Mouse (Mus musculus): ENCODE data around the gene Mtmr4. TPM values are rescaled to one million over a fixed set of nuclear protein-coding genes. Genes with fewer than 3 reads are reported as not detected.

The Mtmr4 gene
- 45.5 and 59.7 TPM in 2 replicates for polyA plus RNA-seq (2014; fragmentation: Nextera tagmentation; extraction: Ambion mirVana)

DNA sequence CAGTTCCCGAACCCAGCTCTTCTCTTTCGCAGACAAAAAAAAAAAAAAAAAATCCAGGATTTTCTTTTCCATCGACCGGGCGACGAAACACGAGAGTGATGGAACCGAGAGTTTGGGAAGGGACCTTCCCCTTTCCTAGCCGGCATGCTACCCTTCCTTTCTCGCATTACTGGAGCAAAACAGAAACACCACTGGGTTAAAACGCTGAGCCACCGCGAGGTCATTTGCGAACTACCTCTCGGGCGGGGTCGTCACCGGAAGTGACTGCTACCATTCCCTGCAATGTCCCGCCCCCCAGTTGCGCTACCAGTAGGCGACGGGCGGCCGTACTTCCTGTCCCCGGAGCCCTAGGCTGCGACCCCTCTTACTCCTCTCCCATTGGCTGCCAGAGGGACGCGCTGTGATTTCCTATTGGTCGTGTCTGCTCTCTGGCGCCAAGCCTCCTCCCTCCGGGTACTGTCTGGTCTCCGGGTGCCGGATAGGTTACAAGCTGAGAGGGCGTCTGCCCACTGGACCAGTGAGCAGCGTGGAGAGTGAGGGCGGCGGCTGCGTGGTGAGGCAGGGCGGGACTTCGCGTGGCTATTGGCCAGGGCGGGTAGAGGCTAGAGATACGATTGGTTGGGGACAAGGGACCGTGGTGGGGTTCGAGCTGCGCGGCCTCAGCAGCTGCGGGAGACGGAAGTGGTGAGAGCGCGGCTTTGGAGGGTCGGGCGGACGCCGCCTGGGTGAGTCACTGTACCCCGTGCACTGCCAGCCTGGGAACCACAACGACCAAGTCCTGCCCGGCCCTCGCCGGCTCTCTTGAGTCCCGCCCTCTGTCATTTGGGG is at the start of gene Mtmr4:
Gene Mtmr4, plus strand, starts transcription at position 637 of the 828 bp plus-strand sequence.
- H3K4me1 ChIP-seq (ENCODE audit: control insufficient read depth, insufficient read depth, low read length): peaks cover 17% of the 10 kb centered on the region
- peak; percentile 97 for ATAC-seq

GRCm38 (mm10) chr11:87542285-87542684 is 49.7 kb upstream of the Mtmr4 start:
- ATAC-seq: no peak
- Histone ChIP-seq H3K36me3 (ENCODE audit: control insufficient read depth, insufficient read depth, low read length) (no peaks in the 10 kb centered on the region), H3K27ac (ENCODE audit: low read depth, low read length) (no peak overlapping the region), H3K4me3 (ENCODE audit: low read depth, low read length) (no peak overlapping the region), H3K4me2 (ENCODE audit: low read length) (no peak overlapping the region), H3K9ac (ENCODE audit: low read length) (no peak overlapping the region), H3K4me1 (ENCODE audit: control insufficient read depth, insufficient read depth, low read length) (no peaks in the 10 kb centered on the region), H3K27me3 (replicated peaks; ENCODE audit: control insufficient read depth, insufficient read depth, low read length) (no peaks in the 10 kb centered on the region), H3K9me3 (replicated peaks; ENCODE audit: control insufficient read depth, low read length) (no peaks in the 10 kb centered on the region)
- no peak for DNase-seq (ENCODE audit: low spot score)
- 43% methylated on average over 8 of the region's 8 CpGs for whole genome bisulfite sequencing

More for the DNA sequence above, at the start of gene Mtmr4:
- Histone ChIP-seq H3K4me3 (ENCODE audit: low read depth, low read length) (peak within 1 kb of the TSS; percentile 78), H3K27me3 (replicated peaks; ENCODE audit: control insufficient read depth, insufficient read depth, low read length) (no peaks in the 10 kb centered on the region), H3K9ac (ENCODE audit: low read length) (peak within 1 kb of the TSS; percentile 90), H3K36me3 (ENCODE audit: control insufficient read depth, insufficient read depth, low read length) (peaks cover 3% of the 10 kb centered on the region; the same call in 1 of the 2 replicates), H3K9me3 (replicated peaks; ENCODE audit: control insufficient read depth, low read length) (no peaks in the 10 kb centered on the region), H3K27ac (ENCODE audit: low read depth, low read length) (peak within 1 kb of the TSS; percentile 93), H3K4me2 (ENCODE audit: low read length) (peak within 1 kb of the TSS; percentile 92)
- WGBS: under 1% methylated on average over 55 of the region's 61 CpGs
- peak; percentile 100 for DNase-seq (ENCODE audit: low spot score)

GRCm38 (mm10) chr11:87542906-87543305 is 49.1 kb upstream of the Mtmr4 start:
- Histone ChIP-seq H3K36me3 (ENCODE audit: control insufficient read depth, insufficient read depth, low read length) (no peaks in the 10 kb centered on the region), H3K27ac (ENCODE audit: low read depth, low read length) (no peak overlapping the region), H3K4me3 (ENCODE audit: low read depth, low read length) (no peak overlapping the region), H3K4me1 (ENCODE audit: control insufficient read depth, insufficient read depth, low read length) (no peaks in the 10 kb centered on the region), H3K4me2 (ENCODE audit: low read length) (no peak overlapping the region), H3K9me3 (replicated peaks; ENCODE audit: control insufficient read depth, low read length) (no peaks in the 10 kb centered on the region), H3K27me3 (replicated peaks; ENCODE audit: control insufficient read depth, insufficient read depth, low read length) (no peaks in the 10 kb centered on the region), H3K9ac (ENCODE audit: low read length) (no peak overlapping the region)
- no peak for DNase-seq (ENCODE audit: low spot score)
- WGBS: 54% methylated on average over 3 of the region's 3 CpGs
- no peak for ATAC-seq

DNA sequence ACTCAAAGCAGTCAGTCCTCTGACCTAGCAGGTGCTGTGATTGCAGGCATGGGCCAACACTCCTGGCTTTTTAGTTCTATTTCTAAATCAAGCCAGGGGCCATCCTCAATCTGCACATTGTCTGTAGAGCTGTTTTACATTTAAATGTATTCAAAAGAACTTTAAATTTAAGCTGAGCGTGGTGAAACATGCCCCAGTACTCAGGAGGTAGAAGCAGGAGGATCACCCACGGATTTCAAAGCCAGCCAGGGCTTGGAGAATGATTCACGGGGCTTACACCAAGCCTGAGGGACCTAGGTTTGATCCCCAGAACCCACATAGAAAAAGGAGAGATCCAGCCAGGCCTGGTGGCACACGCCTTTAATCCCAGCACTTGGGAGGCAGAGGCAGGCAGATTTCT is 38.6 kb upstream of the Mtmr4 start:
- Histone ChIP-seq H3K36me3 (ENCODE audit: control insufficient read depth, insufficient read depth, low read length) (no peaks in the 10 kb centered on the region), H3K27ac (ENCODE audit: low read depth, low read length) (no peak overlapping the region), H3K4me2 (ENCODE audit: low read length) (no peak overlapping the region), H3K9me3 (replicated peaks; ENCODE audit: control insufficient read depth, low read length) (no peaks in the 10 kb centered on the region), H3K9ac (ENCODE audit: low read length) (no peak overlapping the region), H3K27me3 (replicated peaks; ENCODE audit: control insufficient read depth, insufficient read depth, low read length) (no peaks in the 10 kb centered on the region), H3K4me1 (ENCODE audit: control insufficient read depth, insufficient read depth, low read length) (no peaks in the 10 kb centered on the region), H3K4me3 (ENCODE audit: low read depth, low read length) (no peak overlapping the region)
- no peak for ATAC-seq
- DNase-seq (ENCODE audit: low spot score): no peak
- 84% methylated on average over 4 of the region's 4 CpGs for WGBS

DNA sequence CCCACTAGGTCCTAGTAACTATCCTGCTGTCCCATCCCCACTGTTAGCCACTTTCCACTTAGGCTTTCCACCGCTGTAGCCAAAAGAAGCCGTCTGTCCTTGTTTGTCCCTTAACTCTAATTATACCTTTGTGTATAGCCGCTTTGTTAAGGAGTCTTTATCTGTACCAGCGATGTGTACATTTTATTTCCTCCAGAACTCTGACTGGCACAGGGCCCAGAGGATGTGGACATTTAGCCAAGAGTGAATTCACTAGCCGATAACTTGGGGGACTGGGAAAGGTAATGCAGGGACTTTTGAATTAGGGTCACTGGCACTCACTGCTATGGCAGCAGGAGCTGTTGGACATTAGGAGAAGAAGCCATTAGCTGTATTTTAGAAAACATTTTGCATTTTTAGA is 37.6 kb upstream of the Mtmr4 start:
- Histone ChIP-seq H3K4me2 (ENCODE audit: low read length) (no peak overlapping the region), H3K27me3 (replicated peaks; ENCODE audit: control insufficient read depth, insufficient read depth, low read length) (no peaks in the 10 kb centered on the region), H3K9me3 (replicated peaks; ENCODE audit: control insufficient read depth, low read length) (no peaks in the 10 kb centered on the region), H3K4me1 (ENCODE audit: control insufficient read depth, insufficient read depth, low read length) (no peaks in the 10 kb centered on the region), H3K4me3 (ENCODE audit: low read depth, low read length) (no peak overlapping the region), H3K9ac (ENCODE audit: low read length) (no peak overlapping the region), H3K27ac (ENCODE audit: low read depth, low read length) (no peak overlapping the region), H3K36me3 (ENCODE audit: control insufficient read depth, insufficient read depth, low read length) (no peaks in the 10 kb centered on the region)
- ATAC-seq (no peak), DNase-seq (ENCODE audit: low spot score) (no peak)
- 37% methylated on average over 5 of the region's 5 CpGs for WGBS

GRCm38 (mm10) chr11:87555106-87555703 is 36.8 kb upstream of the Mtmr4 start:
- Histone ChIP-seq H3K4me3 (ENCODE audit: low read depth, low read length) (no peak overlapping the region), H3K4me2 (ENCODE audit: low read length) (no peak overlapping the region), H3K9ac (ENCODE audit: low read length) (no peak overlapping the region), H3K27me3 (replicated peaks; ENCODE audit: control insufficient read depth, insufficient read depth, low read length) (no peaks in the 10 kb centered on the region), H3K4me1 (ENCODE audit: control insufficient read depth, insufficient read depth, low read length) (no peaks in the 10 kb centered on the region), H3K27ac (ENCODE audit: low read depth, low read length) (no peak overlapping the region), H3K36me3 (ENCODE audit: control insufficient read depth, insufficient read depth, low read length) (no peaks in the 10 kb centered on the region), H3K9me3 (replicated peaks; ENCODE audit: control insufficient read depth, low read length) (no peaks in the 10 kb centered on the region)
- ATAC-seq (no peak), DNase-seq (ENCODE audit: low spot score) (no peak)
- 41% methylated on average over 2 of the region's 2 CpGs for WGBS

- H3K4me2 ChIP-seq (ENCODE audit: low read length): no peak overlapping the region
- H3K9me3 ChIP-seq (replicated peaks; ENCODE audit: control insufficient read depth, low read length): no peaks in the 10 kb centered on the region
- no peak for DNase-seq (ENCODE audit: low spot score)
These were observed 30.8 kb upstream of the Mtmr4 start for GRCm38 (mm10) chr11:87561208-87561607.

DNA sequence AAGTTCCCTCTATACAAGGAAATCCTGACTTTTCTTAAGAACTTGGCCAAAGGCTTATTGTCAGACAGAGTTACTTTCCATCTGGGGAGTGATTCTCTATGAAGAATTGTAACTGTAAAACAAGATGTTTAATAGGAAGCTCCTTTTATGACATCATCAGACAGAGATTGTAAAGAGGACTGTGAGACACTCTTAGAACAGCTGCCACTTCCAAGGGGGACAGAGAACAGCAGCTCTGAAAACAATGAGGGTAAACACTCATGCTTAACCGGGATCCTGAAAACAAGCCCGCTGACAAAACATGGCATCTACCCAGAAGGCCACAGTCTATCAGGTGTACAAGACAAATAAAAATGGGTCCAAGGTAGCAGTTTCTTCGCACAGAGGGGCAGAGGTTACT is 25.5 kb upstream of the Mtmr4 start, which contains the start of gene Gm11492:
Gene Gm11492, plus strand, starts transcription at position 153 of the 400 bp plus-strand sequence.
- ATAC-seq (no peak), DNase-seq (ENCODE audit: low spot score) (no peak)
- Histone ChIP-seq H3K27ac (ENCODE audit: low read depth, low read length) (no peak within 1 kb of the TSS), H3K27me3 (replicated peaks; ENCODE audit: control insufficient read depth, insufficient read depth, low read length) (no peaks in the 10 kb centered on the region), H3K9ac (ENCODE audit: low read length) (no peak within 1 kb of the TSS), H3K4me2 (ENCODE audit: low read length) (no peak within 1 kb of the TSS), H3K4me3 (ENCODE audit: low read depth, low read length) (no peak within 1 kb of the TSS), H3K4me1 (ENCODE audit: control insufficient read depth, insufficient read depth, low read length) (no peaks in the 10 kb centered on the region), H3K9me3 (replicated peaks; ENCODE audit: control insufficient read depth, low read length) (no peaks in the 10 kb centered on the region), H3K36me3 (ENCODE audit: control insufficient read depth, insufficient read depth, low read length) (no peaks in the 10 kb centered on the region)
- WGBS: 78% methylated on average over 3 of the region's 3 CpGs

More at GRCm38 (mm10) chr11:87561208-87561607, 30.8 kb upstream of the Mtmr4 start:
- no peak overlapping the region for H3K27ac ChIP-seq (ENCODE audit: low read depth, low read length)
- no peaks in the 10 kb centered on the region for H3K36me3 ChIP-seq (ENCODE audit: control insufficient read depth, insufficient read depth, low read length)
- no peak overlapping the region for H3K9ac ChIP-seq (ENCODE audit: low read length)
- no peak for ATAC-seq
- 82% methylated on average over 6 of the region's 6 CpGs for WGBS
- no peaks in the 10 kb centered on the region for H3K27me3 ChIP-seq (replicated peaks; ENCODE audit: control insufficient read depth, insufficient read depth, low read length)
- no peaks in the 10 kb centered on the region for H3K4me1 ChIP-seq (ENCODE audit: control insufficient read depth, insufficient read depth, low read length)
- no peak overlapping the region for H3K4me3 ChIP-seq (ENCODE audit: low read depth, low read length)

Measured in forebrain, embryonic 14.5 days (tissue).